In genomic region chr15:77362952-77363351, GRCm38 (mm10) we compare ENCODE assay signal across 20 mouse cellular contexts. TPM values are rescaled to one million over a fixed set of nuclear protein-coding genes. Genes with fewer than 3 reads are reported as not detected.
DNase-seq lines count a peak whose midpoint lies in the region; ATAC-seq and TF ChIP-seq lines count a peak whose summit lies in the region.
"Had no signal": no experiment of that assay in that cellular context is flagged by ENCODE, and none has a peak within 500 bp of the region (broad histone marks: within the 10 kb centered on the region; RNA-seq: fewer than 3 reads in every experiment).

No protein-coding gene starts in this region.

- WGBS in embryonic facial prominence, embryonic 11.5 days: 8% methylated on average over 5 of the region's 5 CpGs
- WGBS in limb, embryonic 12.5 days: 21% methylated on average over 5 of the region's 5 CpGs

- peak overlapping the region; percentile 95; the same call in 1 of the 2 replicates for H3K27ac ChIP-seq in layer of hippocampus, adult 2 months
- H3K27ac ChIP-seq in embryonic facial prominence, embryonic 11.5 days (replicated peaks; ENCODE audit: low read depth, low read length): peak overlapping the region; percentile 56
- H3K27ac ChIP-seq in limb, embryonic 12.5 days: peak overlapping the region; percentile 56
- H3K27ac ChIP-seq: heart, embryonic 13.5 days had no signal

- H3K9me3 ChIP-seq in embryonic facial prominence, embryonic 11.5 days (replicated peaks; ENCODE audit: control insufficient read depth, low read length): no peaks in the 10 kb centered on the region
- no peaks in the 10 kb centered on the region for H3K9me3 ChIP-seq in limb, embryonic 12.5 days
- H3K9me3 ChIP-seq: forebrain, embryonic 13.5 days; heart, embryonic 13.5 days; hindbrain, embryonic 15.5 days; megakaryocyte, embryonic 14.5 days had no signal

- H3K4me3 ChIP-seq in layer of hippocampus, adult 2 months: no peak overlapping the region
- H3K4me3 ChIP-seq in embryonic facial prominence, embryonic 11.5 days (ENCODE audit: low read depth, low read length): no peak overlapping the region
- H3K4me3 ChIP-seq in limb, embryonic 12.5 days (replicated peaks): no peak overlapping the region
- H3K4me3 ChIP-seq: forebrain, embryonic 13.5 days; heart, embryonic 13.5 days; hindbrain, embryonic 15.5 days; megakaryocyte, embryonic 14.5 days had no signal

- no peaks in the 10 kb centered on the region for H3K27me3 ChIP-seq in embryonic facial prominence, embryonic 11.5 days (ENCODE audit: control insufficient read depth, insufficient read depth, low read length)
- H3K27me3 ChIP-seq in limb, embryonic 12.5 days: no peaks in the 10 kb centered on the region
- H3K27me3 ChIP-seq: forebrain, embryonic 13.5 days; heart, embryonic 13.5 days; hindbrain, embryonic 15.5 days had no signal

- peaks cover 8% of the 10 kb centered on the region for H3K4me1 ChIP-seq in embryonic facial prominence, embryonic 11.5 days (ENCODE audit: control insufficient read depth, insufficient read depth, low read length)
- H3K4me1 ChIP-seq in limb, embryonic 12.5 days (replicated peaks): peaks cover 53% of the 10 kb centered on the region

- TF ChIP-seq CTCF in layer of hippocampus, adult 2 months (conservative IDR thresholded peaks at IDR 0.05): no peak

- H3K4me2 ChIP-seq in embryonic facial prominence, embryonic 11.5 days (ENCODE audit: low read depth, low read length): no peak overlapping the region
- H3K4me2 ChIP-seq in limb, embryonic 12.5 days: no peak overlapping the region
- H3K4me2 ChIP-seq: forebrain, embryonic 13.5 days; heart, embryonic 13.5 days; hindbrain, embryonic 15.5 days; liver, embryonic 11.5 days had no signal

- intact Hi-C loops in heart, postnatal 14 days (cut with DNase I): loop anchor here (5.0 kb wide), 1 partner anchor 326 kb away; no protein-coding TSS in a partner anchor

- ATAC-seq in embryonic facial prominence, embryonic 11.5 days (replicated peaks; ENCODE audit: insufficient number of reproducible peaks, low FRiP score, low TSS enrichment, low read depth): no peak
- ATAC-seq in limb, embryonic 12.5 days (ENCODE audit: insufficient number of reproducible peaks, insufficient read depth, low FRiP score, low TSS enrichment, low read depth): no peak
- ATAC-seq: forebrain, embryonic 13.5 days had no signal

- H3K36me3 ChIP-seq in embryonic facial prominence, embryonic 11.5 days (replicated peaks; ENCODE audit: control insufficient read depth, insufficient read depth, low read depth, low read length): no peaks in the 10 kb centered on the region
- H3K36me3 ChIP-seq in limb, embryonic 12.5 days: no peaks in the 10 kb centered on the region
- H3K36me3 ChIP-seq: heart, embryonic 13.5 days; hindbrain, embryonic 15.5 days had no signal

- no peak for DNase-seq in layer of hippocampus, adult 2 months (ENCODE audit: low spot score in 2 of 2)
- DNase-seq in layer of hippocampus, postnatal 10 days (ENCODE audit: low spot score in 2 of 2): no peak
- peak; percentile 51 for DNase-seq in ES-CJ7 (ENCODE audit: low read depth, low spot score)
- peak; percentile 53 for DNase-seq in embryonic facial prominence, embryonic 11.5 days (ENCODE audit: low spot score)
- no peak for DNase-seq in lung, postnatal 25 days (ENCODE audit: low spot score)
- DNase-seq in heart, postnatal 14 days: no peak
- no peak for DNase-seq in testis, postnatal 10 days (ENCODE audit: low spot score)
- DNase-seq: adrenal gland, adult 2 months; cerebellum, adult 9-10 months; gastrocnemius, postnatal 14 days had no signal

- H3K9ac ChIP-seq in embryonic facial prominence, embryonic 11.5 days (replicated peaks; ENCODE audit: low read length): no peak overlapping the region
- no peak overlapping the region for H3K9ac ChIP-seq in limb, embryonic 12.5 days (replicated peaks)
- H3K9ac ChIP-seq: forebrain, embryonic 13.5 days; heart, embryonic 13.5 days; hindbrain, embryonic 15.5 days had no signal

RNA-seq across cellular contexts. Expression of gene Apol7a, which starts 36.0 kb away (rescaled TPM):
- total RNA-seq in layer of hippocampus, adult 2 months (2021): not detected
- total RNA-seq in layer of hippocampus, postnatal 10 days (2021): under 1 TPM; 0.32 to 0.42 TPM
- not detected in 2 replicates for polyA plus RNA-seq in embryonic facial prominence, embryonic 11.5 days (2014; fragmentation: Nextera tagmentation; extraction: Ambion mirVana)
- polyA plus RNA-seq in limb, embryonic 12.5 days (2016; fragmentation: Nextera tagmentation; extraction: Ambion mirVana): not detected in 2 replicates
- under 1 TPM in 1 of 2 experiments, not detected in 1; 0.17 TPM for total RNA-seq in heart, postnatal 14 days (2021)
- total RNA-seq: layer of hippocampus, adult 18-20 months had no signal
- polyA plus RNA-seq: adrenal gland, adult 2 months; forebrain, embryonic 13.5 days; hindbrain, embryonic 15.5 days; kidney, embryonic 14.5 days; liver, embryonic 11.5 days; neural tube, embryonic 14.5 days; thymus, postnatal 0 days had no signal

RNA-seq across cellular contexts. Expression of gene Apol9a, which starts 48.0 kb away (rescaled TPM):
- not detected for total RNA-seq in layer of hippocampus, adult 2 months (2021)
- total RNA-seq in layer of hippocampus, postnatal 10 days (2021): under 1 TPM in 1 of 2 experiments, not detected in 1; 0.83 TPM
- polyA plus RNA-seq in embryonic facial prominence, embryonic 11.5 days (2014; fragmentation: Nextera tagmentation; extraction: Ambion mirVana): not detected in 2 replicates
- not detected in 2 replicates for polyA plus RNA-seq in limb, embryonic 12.5 days (2016; fragmentation: Nextera tagmentation; extraction: Ambion mirVana)
- under 1 TPM in 1 of 2 experiments, not detected in 1; 0.29 TPM for total RNA-seq in heart, postnatal 14 days (2021)
- total RNA-seq: gastrocnemius, postnatal 14 days; layer of hippocampus, adult 18-20 months had no signal
- polyA plus RNA-seq: forebrain, embryonic 13.5 days; kidney, embryonic 14.5 days; liver, embryonic 11.5 days had no signal

RNA-seq across cellular contexts. Expression of gene Rbfox2, which starts 56.1 kb away (rescaled TPM):
- 100 to 1,000 TPM; 243 TPM for total RNA-seq in layer of hippocampus, adult 2 months (2021)
- 100 to 1,000 TPM; 232 to 253 TPM for total RNA-seq in layer of hippocampus, postnatal 10 days (2021)
- 81.9 and 85.1 TPM in 2 replicates for polyA plus RNA-seq in embryonic facial prominence, embryonic 11.5 days (2014; fragmentation: Nextera tagmentation; extraction: Ambion mirVana)
- polyA plus RNA-seq in limb, embryonic 12.5 days (2016; fragmentation: Nextera tagmentation; extraction: Ambion mirVana): 78.4 and 79.3 TPM in 2 replicates
- 100 to 1,000 TPM; 112 to 118 TPM for total RNA-seq in heart, postnatal 14 days (2021)

Comparison
In these comparisons a context has a peak if more than half of its experiments do, and no peak if none do; other contexts are left out.
1. DNase-seq: peak in ES-CJ7 (single experiment) and embryonic facial prominence, embryonic 11.5 days (single experiment); none in layer of hippocampus, adult 2 months (0 of 2), layer of hippocampus, postnatal 10 days (0 of 2), lung, postnatal 25 days (single experiment), heart, postnatal 14 days (0 of 2) and testis, postnatal 10 days (single experiment).
2. Peak in every context shown above with its lines, with median percentiles within 50 percentile points of each other: H3K27ac ChIP-seq.